ENCODE assay signal across 8 mouse cellular contexts in genomic region chr11:4803008-4803407, GRCm38 (mm10). TPM values are rescaled to one million over a fixed set of nuclear protein-coding genes. Genes with fewer than 3 reads are reported as not detected.
DNase-seq lines count a peak whose midpoint lies in the region; TF ChIP-seq lines count a peak whose summit lies in the region.

No protein-coding gene starts in this region.

- H3K4me3 ChIP-seq in bone marrow macrophage, adult 2 months (ENCODE audit: insufficient read depth, low read length) = no peak overlapping the region
- no peak overlapping the region for H3K4me3 ChIP-seq in limb, embryonic 10.5 days

- no peak for TF ChIP-seq POLR2A in bone marrow macrophage, adult 2 months (IDR thresholded peaks at IDR 0.05; ENCODE audit: borderline replicate concordance, low read depth, low read length)

- H3K9me3 ChIP-seq in limb, embryonic 10.5 days (replicated peaks) = no peaks in the 10 kb centered on the region

- no peak for TF ChIP-seq CTCF in bone marrow macrophage, adult 2 months (IDR thresholded peaks at IDR 0.05; ENCODE audit: low read depth, low read length)

- WGBS in limb, embryonic 10.5 days = 69% methylated on average over 9 of the region's 9 CpGs

- H3K27me3 ChIP-seq in limb, embryonic 10.5 days (ENCODE audit: low read depth, poor library complexity, severe bottlenecking) = no peaks in the 10 kb centered on the region

- H3K4me1 ChIP-seq in bone marrow macrophage, adult 2 months (ENCODE audit: control insufficient read depth, insufficient read depth, low read length) = peaks cover 30% of the 10 kb centered on the region
- H3K4me1 ChIP-seq in limb, embryonic 10.5 days = peaks cover 31% of the 10 kb centered on the region

- peak; percentile 37 for DNase-seq in adrenal gland, adult 2 months
- DNase-seq in adrenal gland, adult 8-10 months = no peak
- DNase-seq in forelimb bud, embryonic 11.5 days (ENCODE audit: low read depth, low spot score) = peak; percentile 68
- peak; percentile 26 for DNase-seq in hindlimb bud, embryonic 11.5 days (ENCODE audit: extremely low spot score, low read depth, low spot score)
- peak; percentile 35 for DNase-seq in limb, embryonic 10.5 days (ENCODE audit: low spot score)
- no peak for DNase-seq in embryo, embryonic 10.5 days (ENCODE audit: low spot score)
- DNase-seq in thymus, postnatal 14 days = no peak

- H3K36me3 ChIP-seq in limb, embryonic 10.5 days = peaks cover 71% of the 10 kb centered on the region

- peak overlapping the region; percentile 48 for H3K27ac ChIP-seq in bone marrow macrophage, adult 2 months (ENCODE audit: insufficient read depth, low read depth, low read length)
- H3K27ac ChIP-seq in limb, embryonic 10.5 days = peak overlapping the region; percentile 38; the same call in 1 of the 2 replicates

RNA-seq across cellular contexts. Expression of gene Nf2, which starts 46.3 kb away (rescaled TPM):
- 100 to 1,000 TPM in 1 of 2 experiments, 10 to 100 TPM in 1; 87.8 to 130 TPM for total RNA-seq in adrenal gland, adult 2 months (2021)
- 72.5 and 94.6 TPM in 2 replicates for polyA plus RNA-seq in adrenal gland, adult 2 months (2012; rRNA removed)
- 100 to 1,000 TPM in 2 of 4 experiments, 10 to 100 TPM in 2; 82.7 to 196 (median 122) TPM for total RNA-seq in adrenal gland, adult 8-10 months (2022)
- 76.7 and 76.8 TPM in 2 replicates for polyA plus RNA-seq in bone marrow macrophage, adult 2 months (2012; ENCODE audit: insufficient read depth, insufficient read length, missing spikeins)
- polyA plus RNA-seq in limb, embryonic 10.5 days (2016; fragmentation: Nextera tagmentation; extraction: Ambion mirVana) = 61.4 and 63.8 TPM in 2 replicates

RNA-seq across cellular contexts. Expression of gene Cabp7, which starts 56.4 kb away (rescaled TPM):
- under 1 TPM in 1 of 2 experiments, not detected in 1; 0.24 TPM for total RNA-seq in adrenal gland, adult 2 months (2021)
- 0.08 and 0.28 TPM in 2 replicates for polyA plus RNA-seq in adrenal gland, adult 2 months (2012; rRNA removed)
- under 1 TPM in 3 of 4 experiments, not detected in 1; 0.12 to 0.86 (median 0.14) TPM for total RNA-seq in adrenal gland, adult 8-10 months (2022)
- not detected in 2 replicates for polyA plus RNA-seq in bone marrow macrophage, adult 2 months (2012; ENCODE audit: insufficient read depth, insufficient read length, missing spikeins)
- 0.10 and 0.13 TPM in 2 replicates for polyA plus RNA-seq in limb, embryonic 10.5 days (2016; fragmentation: Nextera tagmentation; extraction: Ambion mirVana)

Comparison
In these comparisons a context has a peak if more than half of its experiments do, and no peak if none do; other contexts are left out.
1. DNase-seq: peak in adrenal gland, adult 2 months (single experiment), forelimb bud, embryonic 11.5 days (single experiment), hindlimb bud, embryonic 11.5 days (single experiment) and limb, embryonic 10.5 days (single experiment); none in adrenal gland, adult 8-10 months (single experiment), embryo, embryonic 10.5 days (single experiment) and thymus, postnatal 14 days (single experiment).